Mouse (Mus musculus) heart, postnatal 0 days (tissue): Measurements from ENCODE around the gene Olfr628. TPM values are rescaled to one million over a fixed set of nuclear protein-coding genes. Genes with fewer than 3 reads are reported as not detected.

Source experiments
- ATAC-seq: fragments of 200-750 bp; cut with Nextera tagmentation; 2 replicates; pipeline ENCODE4 v1.8.0; 2017; ENCODE audit warnings: low read depth, moderate number of reproducible peaks, moderate library complexity; ENCODE audit not compliant: insufficient read depth
- DNase-seq: peaks from one replicate; pipeline ENCODE4 v3.0.0-alpha.2; 2016; ENCODE audit warnings: low spot score
- H3K27ac ChIP-seq: fragments of 300-500 bp; sonication (generic); 2 replicates; pipeline ENCODE4 v1.5.1; 2014; ENCODE audit warnings: low read depth, mild to moderate bottlenecking
- H3K27me3 ChIP-seq: fragments of 300-500 bp; sonication (generic); 2 replicates; pipeline ENCODE4 v1.6.1; 2014; ENCODE audit warnings: low read length, mixed read lengths; ENCODE audit not compliant: control insufficient read depth, insufficient read depth
- H3K36me3 ChIP-seq: fragments of 300-500 bp; sonication (generic); replicated peaks from 2 replicates; pipeline ENCODE4 v1.6.1; 2014; ENCODE audit warnings: low read length, mixed read lengths; ENCODE audit not compliant: control insufficient read depth, insufficient read depth
- H3K4me1 ChIP-seq: fragments of 300-500 bp; sonication (generic); 2 replicates; pipeline ENCODE4 v1.6.1; 2014; ENCODE audit warnings: antibody characterized with exemption; ENCODE audit not compliant: control insufficient read depth, insufficient read depth
- H3K4me2 ChIP-seq: fragments of 300-500 bp; sonication (generic); 2 replicates; pipeline ENCODE4 v1.6.1; 2014; ENCODE audit warnings: low read depth, mild to moderate bottlenecking, low read length, moderate library complexity
- H3K4me3 ChIP-seq: fragments of 300-500 bp; sonication (generic); 2 replicates; pipeline ENCODE4 v1.5.1; 2014; ENCODE audit warnings: low read depth, low read length
- H3K9ac ChIP-seq: fragments of 300-500 bp; sonication (generic); replicated peaks from 2 replicates; pipeline ENCODE4 v1.6.1; 2014; ENCODE audit warnings: low read depth, low read length, mixed read lengths
- H3K9me3 ChIP-seq: fragments of 300-500 bp; sonication (generic); replicated peaks from 2 replicates; pipeline ENCODE4 v1.6.1; 2016; ENCODE audit warnings: low read length; ENCODE audit not compliant: control insufficient read depth
- CTCF ChIP-seq: IDR thresholded peaks from 2 replicates; pipeline ENCODE4 v1.5.1; 2016; ENCODE audit warnings: antibody characterized with exemption, control low read depth, low read depth
- EP300 ChIP-seq: IDR thresholded peaks from 2 replicates; pipeline ENCODE4 v1.6.1; 2016; ENCODE audit warnings: antibody characterized with exemption, low read depth
- WGBS: fragments of 180-500 bp; shearing (Covaris S2); extraction: QIAGEN DNeasy Blood & Tissue Kit; methylation state at CpG from one replicate; pipeline ENCODE4 v1.1.7; 2014; 5-methylcytosine and 5-hydroxymethylcytosine counted together
- polyA plus RNA-seq: library from polyadenylated mRNA; unstranded; fragments of >200 nt; fragmentation: Nextera tagmentation; extraction: Ambion mirVana; gene quantifications from 2 replicates; pipeline ENCODE4 v1.2.1, GENCODE M21; 2015
- total RNA-seq: library from RNA; depleted of rRNA; stranded (reverse); fragments of >200 nt; gene quantifications from 2 replicates; pipeline ENCODE4 v1.2.3, GENCODE M21; 2014; ENCODE audit warnings: low replicate concordance; rRNA removed

Gene Olfr628
- total and polyA plus RNA-seq, 2 experiments from 2014 or later = not detected

DNA sequence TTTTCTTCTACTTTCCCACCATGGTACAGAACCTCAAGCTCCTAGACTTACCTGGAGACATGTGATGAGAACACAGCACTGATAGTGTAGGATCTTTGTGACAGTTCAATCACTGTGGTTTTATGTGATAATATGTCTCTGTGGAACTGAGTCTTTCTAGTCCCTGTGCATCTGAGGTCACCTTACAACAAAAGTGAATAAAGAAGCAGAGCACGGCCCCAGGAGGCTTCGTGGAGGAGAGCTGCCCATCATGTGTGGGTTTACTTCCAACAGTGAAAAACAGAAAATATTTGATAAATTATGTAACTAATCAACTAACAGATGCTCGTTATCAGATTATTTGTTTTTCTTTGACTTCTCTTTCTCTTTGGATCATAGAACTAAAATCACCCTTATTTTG lies 49.4 kb downstream of the Olfr628 start, which contains the start of gene Olfr68:
Olfr68 (minus strand) TSS at position 101 of the 400 bp plus-strand sequence.
- no peak for ATAC-seq
- TF ChIP-seq EP300 (no peak), CTCF (no peak)
- no peak for DNase-seq

More for the DNA sequence above, 49.4 kb downstream of the Olfr628 start, which contains the start of gene Olfr68:
- no peaks in the 10 kb centered on the region for H3K27me3 ChIP-seq
- no peaks in the 10 kb centered on the region for H3K9me3 ChIP-seq
- H3K27ac ChIP-seq = no peak within 1 kb of the TSS
- WGBS = 64% methylated on average over 3 of the region's 3 CpGs
- no peak within 1 kb of the TSS for H3K9ac ChIP-seq
- no peaks in the 10 kb centered on the region for H3K36me3 ChIP-seq
- no peaks in the 10 kb centered on the region for H3K4me1 ChIP-seq
- H3K4me2 ChIP-seq = no peak within 1 kb of the TSS
- no peak within 1 kb of the TSS for H3K4me3 ChIP-seq

Other genes with a start within 250 kb of the Olfr628 start
Only the 30 nearest of the 33 such genes appear.
- gene Olfr611, start 209.5 kb upstream of the Olfr628 start, total RNA-seq = not detected in 2 replicates
- gene Olfr611, start 209.5 kb upstream of the Olfr628 start, polyA plus RNA-seq = not detected in 2 replicates
- not detected in 2 replicates for gene Olfr612, start 187.7 kb upstream of the Olfr628 start, total RNA-seq
- gene Olfr612, start 187.7 kb upstream of the Olfr628 start, polyA plus RNA-seq = not detected in 2 replicates
- gene Olfr613, start 182.3 kb upstream of the Olfr628 start, total RNA-seq = not detected in 2 replicates
- not detected in 2 replicates for gene Olfr613, start 182.3 kb upstream of the Olfr628 start, polyA plus RNA-seq
- gene Olfr615, start 174.3 kb upstream of the Olfr628 start, total RNA-seq = not detected in 2 replicates
- gene Olfr615, start 174.3 kb upstream of the Olfr628 start, polyA plus RNA-seq = not detected in 2 replicates
- gene Olfr616, start 161.2 kb upstream of the Olfr628 start, total RNA-seq = not detected in 2 replicates
- gene Olfr616, start 161.2 kb upstream of the Olfr628 start, polyA plus RNA-seq = not detected in 2 replicates
- not detected in 2 replicates for gene Olfr617, start 157.3 kb upstream of the Olfr628 start, total RNA-seq
- not detected in 2 replicates for gene Olfr617, start 157.3 kb upstream of the Olfr628 start, polyA plus RNA-seq
- not detected in 2 replicates for gene Olfr618, start 140.3 kb upstream of the Olfr628 start, total RNA-seq
- not detected in 2 replicates for gene Olfr618, start 140.3 kb upstream of the Olfr628 start, polyA plus RNA-seq
- gene Olfr619, start 129.8 kb upstream of the Olfr628 start, total RNA-seq = not detected in 2 replicates
- gene Olfr619, start 129.8 kb upstream of the Olfr628 start, polyA plus RNA-seq = not detected in 2 replicates
- not detected in 2 replicates for gene Olfr620, start 117.8 kb upstream of the Olfr628 start, total RNA-seq
- gene Olfr620, start 117.8 kb upstream of the Olfr628 start, polyA plus RNA-seq = not detected in 2 replicates
- not detected in 2 replicates for gene Olfr622, start 87.7 kb upstream of the Olfr628 start, total RNA-seq
- gene Olfr622, start 87.7 kb upstream of the Olfr628 start, polyA plus RNA-seq = not detected in 2 replicates
- gene Olfr623, start 66.7 kb upstream of the Olfr628 start, total RNA-seq = not detected in 2 replicates
- not detected in 2 replicates for gene Olfr623, start 66.7 kb upstream of the Olfr628 start, polyA plus RNA-seq
- gene Olfr624, start 59.2 kb upstream of the Olfr628 start, total RNA-seq = not detected in 2 replicates
- 0.03 TPM in 1 of 2 replicates, not detected in the other for gene Olfr624, start 59.2 kb upstream of the Olfr628 start, polyA plus RNA-seq
- not detected in 2 replicates for gene Olfr625-ps1, start 47.7 kb upstream of the Olfr628 start, total RNA-seq
- not detected in 2 replicates for gene Olfr625-ps1, start 47.7 kb upstream of the Olfr628 start, polyA plus RNA-seq
- not detected in 2 replicates for gene Olfr243, start 15.7 kb upstream of the Olfr628 start, total RNA-seq
- not detected in 2 replicates for gene Olfr243, start 15.7 kb upstream of the Olfr628 start, polyA plus RNA-seq
- gene Olfr629, start 14.6 kb downstream of the Olfr628 start, total RNA-seq = not detected in 2 replicates
- not detected in 2 replicates for gene Olfr629, start 14.6 kb downstream of the Olfr628 start, polyA plus RNA-seq
- not detected in 2 replicates for gene Olfr630, start 27.0 kb downstream of the Olfr628 start, total RNA-seq
- gene Olfr630, start 27.0 kb downstream of the Olfr628 start, polyA plus RNA-seq = not detected in 2 replicates
- gene Olfr69, start 41.2 kb downstream of the Olfr628 start, total RNA-seq = not detected in 2 replicates
- gene Olfr69, start 41.2 kb downstream of the Olfr628 start, polyA plus RNA-seq = not detected in 2 replicates
- not detected in 2 replicates for gene Olfr68, start 49.3 kb downstream of the Olfr628 start, total RNA-seq
- not detected in 2 replicates for gene Olfr68, start 49.3 kb downstream of the Olfr628 start, polyA plus RNA-seq
- not detected in 2 replicates for gene Olfr67, start 61.4 kb downstream of the Olfr628 start, total RNA-seq
- not detected in 2 replicates for gene Olfr67, start 61.4 kb downstream of the Olfr628 start, polyA plus RNA-seq
- gene Hbb-bt, start 83.6 kb downstream of the Olfr628 start, total RNA-seq = 716 and 1,401 TPM in 2 replicates
- 772 and 1,221 TPM in 2 replicates for gene Hbb-bt, start 83.6 kb downstream of the Olfr628 start, polyA plus RNA-seq
- gene Hbb-bs, start 97.7 kb downstream of the Olfr628 start, total RNA-seq = 5,431 and 6,330 TPM in 2 replicates
- gene Hbb-bs, start 97.7 kb downstream of the Olfr628 start, polyA plus RNA-seq = 3,638 and 5,614 TPM in 2 replicates
- not detected in 2 replicates for gene Hbb-bh2, start 110.1 kb downstream of the Olfr628 start, total RNA-seq
- not detected in 2 replicates for gene Hbb-bh2, start 110.1 kb downstream of the Olfr628 start, polyA plus RNA-seq
- gene Hbb-bh1, start 112.8 kb downstream of the Olfr628 start, total RNA-seq = not detected in 2 replicates
- gene Hbb-bh1, start 112.8 kb downstream of the Olfr628 start, polyA plus RNA-seq = not detected in 2 replicates
- 0.80 TPM in 1 of 2 replicates, not detected in the other for gene Hbb-y, start 122.8 kb downstream of the Olfr628 start, total RNA-seq
- gene Hbb-y, start 122.8 kb downstream of the Olfr628 start, polyA plus RNA-seq = 2.2 and 2.7 TPM in 2 replicates
- gene Olfr66, start 155.9 kb downstream of the Olfr628 start, total RNA-seq = not detected in 2 replicates
- not detected in 2 replicates for gene Olfr66, start 155.9 kb downstream of the Olfr628 start, polyA plus RNA-seq
- gene Olfr64, start 164.1 kb downstream of the Olfr628 start, total RNA-seq = not detected in 2 replicates
- gene Olfr64, start 164.1 kb downstream of the Olfr628 start, polyA plus RNA-seq = not detected in 2 replicates
- gene Olfr65, start 173.1 kb downstream of the Olfr628 start, total RNA-seq = not detected in 2 replicates
- not detected in 2 replicates for gene Olfr65, start 173.1 kb downstream of the Olfr628 start, polyA plus RNA-seq
- gene Olfr631, start 198.5 kb downstream of the Olfr628 start, total RNA-seq = not detected in 2 replicates
- not detected in 2 replicates for gene Olfr631, start 198.5 kb downstream of the Olfr628 start, polyA plus RNA-seq
- gene Olfr632, start 204.0 kb downstream of the Olfr628 start, total RNA-seq = not detected in 2 replicates
- not detected in 2 replicates for gene Olfr632, start 204.0 kb downstream of the Olfr628 start, polyA plus RNA-seq
- gene Olfr633, start 214.1 kb downstream of the Olfr628 start, total RNA-seq = not detected in 2 replicates
- not detected in 2 replicates for gene Olfr633, start 214.1 kb downstream of the Olfr628 start, polyA plus RNA-seq